Mouse (Mus musculus) ovary, postnatal 36 days (tissue): Measurements from ENCODE around the gene Igsf9.

Experiments
- DNase-seq: peaks from one replicate; pipeline ENCODE4 v3.0.0; 2022; ENCODE audit warnings: low spot score, mixed read lengths

Igsf9 gene

DNA sequence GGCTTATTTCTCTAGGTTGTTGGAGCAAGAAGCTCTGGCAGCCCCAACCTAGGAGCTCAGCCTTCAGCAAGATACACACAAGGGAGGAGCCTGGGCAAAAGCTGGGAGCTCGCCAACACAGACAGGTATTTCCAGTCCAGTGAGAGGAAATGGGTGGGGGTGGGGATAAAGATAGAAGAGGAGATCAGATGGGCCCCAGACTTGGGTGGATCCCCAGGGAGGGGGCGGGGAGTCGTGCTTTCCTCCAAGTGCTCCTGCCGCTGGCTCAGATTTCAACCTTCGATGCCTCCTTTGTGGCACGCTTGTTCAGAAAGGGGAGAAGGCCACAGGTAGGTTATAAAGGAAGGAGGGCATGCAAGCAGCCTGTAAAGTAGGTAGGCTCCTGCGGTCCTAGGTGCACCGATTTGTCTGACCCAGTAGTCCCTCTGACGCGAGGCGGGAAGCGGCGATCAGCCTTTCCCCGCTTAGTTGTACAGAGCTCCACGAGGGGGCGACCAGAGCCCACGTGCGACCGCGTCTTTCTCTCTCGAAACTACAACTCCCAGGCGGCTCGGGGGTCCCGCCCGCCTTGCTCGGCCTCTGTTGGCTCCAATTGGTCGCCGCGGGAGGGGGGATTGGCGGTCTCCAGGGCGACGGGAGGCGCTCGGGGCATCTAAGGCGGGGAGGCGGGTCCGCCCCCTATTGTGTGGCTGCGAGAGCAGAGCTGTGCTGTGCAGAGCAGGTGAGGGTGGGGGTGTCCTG is at the start of gene Igsf9:
Igsf9 (plus strand) TSS at position 249 of the 741 bp plus-strand sequence.
- DNase-seq = peak; percentile 91

DNA sequence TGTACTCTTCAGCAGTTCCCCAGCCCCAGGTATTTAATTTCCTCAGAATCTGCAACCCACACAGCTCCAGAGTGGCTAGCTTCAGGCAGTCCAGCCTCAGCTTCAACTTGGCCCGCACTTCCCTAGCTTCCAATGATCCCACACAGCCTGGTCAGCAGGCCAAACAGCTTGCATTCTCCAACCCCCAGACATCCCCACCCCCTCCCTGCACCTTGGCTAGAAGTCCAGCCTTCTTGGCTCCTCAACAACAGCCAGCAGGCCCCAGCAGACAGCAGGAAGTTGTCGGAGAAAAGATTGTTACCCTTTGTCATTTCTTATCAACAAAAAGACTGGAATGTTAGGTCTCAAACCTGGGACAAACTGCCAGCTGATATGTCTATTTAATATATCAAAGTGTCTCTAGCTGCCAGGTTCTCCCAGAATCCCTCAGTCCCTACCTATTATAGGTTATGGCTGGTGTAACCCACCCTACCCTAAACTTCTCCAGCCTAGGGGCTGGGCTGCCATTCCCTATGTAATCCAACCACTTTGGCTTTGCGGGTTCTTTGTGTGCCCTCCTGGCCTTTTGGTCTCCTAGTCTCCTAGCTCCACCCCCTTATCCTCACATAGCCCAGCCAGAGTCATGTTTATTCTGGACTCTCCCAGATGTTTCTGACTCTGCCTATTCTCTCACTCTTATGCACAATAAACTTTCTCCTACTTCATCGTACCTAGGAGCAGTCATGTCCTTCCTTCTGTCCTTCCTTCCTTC is 49.6 kb upstream of the Igsf9 start:
- peak; percentile 30 for DNase-seq

DNA sequence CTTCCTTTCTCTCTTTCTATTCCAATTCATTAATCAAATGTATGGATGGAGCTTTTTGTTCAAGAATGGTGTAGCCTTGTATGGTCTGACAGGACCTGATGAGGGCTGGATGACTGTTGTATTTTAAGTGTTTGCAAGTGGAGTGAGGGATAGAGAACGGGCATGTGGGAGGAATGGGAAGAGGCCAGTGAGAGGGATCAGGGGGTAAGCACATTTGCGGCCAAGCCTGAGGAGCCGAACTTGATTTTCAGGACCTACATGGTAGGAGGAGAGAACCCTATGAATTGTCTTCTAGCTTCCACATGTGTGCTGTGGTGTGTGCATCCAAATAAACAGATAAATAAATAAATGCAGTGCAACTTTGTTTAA is 49.0 kb upstream of the Igsf9 start:
- no peak for DNase-seq

DNA sequence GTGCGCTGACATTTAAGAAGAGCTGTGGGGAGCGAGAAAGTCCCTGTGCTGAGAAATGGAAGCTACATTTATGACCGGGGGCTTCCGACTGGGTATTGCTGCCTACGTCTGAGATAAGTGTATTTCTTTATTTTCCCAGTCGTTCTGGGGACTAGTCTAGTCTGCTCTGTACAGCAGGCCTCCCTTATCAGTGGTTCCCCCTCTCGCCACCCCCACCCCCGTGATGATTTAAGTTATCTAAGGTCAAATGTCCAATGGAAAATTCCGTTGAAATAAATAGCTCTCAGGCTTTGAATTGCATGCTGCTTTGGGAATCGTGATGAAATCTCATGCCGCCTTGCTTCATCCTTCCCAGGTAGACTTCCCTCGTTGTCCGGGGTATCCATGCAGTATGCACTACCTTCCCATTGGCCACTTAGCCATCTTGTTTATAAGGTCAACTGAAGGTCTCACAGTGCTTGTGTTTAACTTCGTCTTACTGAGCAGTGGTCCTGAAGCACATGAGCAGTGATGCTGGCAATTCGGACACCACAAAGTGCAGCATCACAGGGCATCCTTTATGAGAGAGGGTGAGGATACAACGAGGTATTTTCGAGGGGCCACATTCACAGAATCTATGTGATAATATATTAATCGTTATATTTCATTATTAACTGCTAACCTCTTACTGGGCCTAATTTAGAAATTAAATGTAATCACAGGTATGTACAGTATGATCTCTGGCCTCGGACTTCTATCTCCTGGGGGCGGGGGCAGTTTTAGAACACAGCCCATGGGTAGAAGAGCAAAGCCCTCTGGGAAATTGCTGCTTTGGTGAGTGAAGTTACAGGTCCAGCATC is 48.4 kb upstream of the Igsf9 start:
- no peak for DNase-seq

DNA sequence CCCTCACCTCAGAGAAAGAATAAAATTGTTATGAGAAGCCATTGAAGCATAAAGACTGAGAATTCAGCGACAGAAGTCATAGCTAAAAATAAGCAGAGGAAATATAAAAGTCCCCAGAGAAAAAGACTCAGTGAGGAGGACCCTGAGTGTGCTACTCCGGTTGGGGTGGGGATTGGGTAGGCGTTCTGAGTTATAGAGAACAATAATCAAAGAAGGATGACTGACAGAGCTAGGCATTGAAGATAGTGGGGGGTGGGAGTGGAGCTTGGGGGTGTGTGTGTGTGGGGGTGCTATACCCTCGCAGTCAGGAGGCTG is 47.8 kb upstream of the Igsf9 start:
- no peak for DNase-seq

DNA sequence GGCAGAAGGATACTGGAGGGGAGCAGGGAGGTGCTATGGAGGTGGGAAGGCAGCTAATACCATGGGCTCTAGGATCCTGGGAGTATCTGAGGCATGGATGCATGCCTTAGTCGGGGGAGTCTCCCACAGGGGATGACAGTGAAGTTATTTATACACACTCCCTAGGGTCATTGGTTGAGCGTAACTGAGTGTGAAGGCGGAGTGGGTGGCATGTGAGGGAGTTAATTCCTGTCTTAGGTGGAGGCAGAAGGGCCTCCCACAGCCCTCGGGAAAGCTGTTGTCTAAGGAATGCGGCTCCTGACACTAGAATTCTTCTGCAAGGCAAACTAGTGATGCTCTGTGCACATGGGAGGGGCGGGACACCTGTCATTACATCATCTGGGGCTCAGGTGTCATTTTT is 44.8 kb upstream of the Igsf9 start:
- DNase-seq = no peak

DNA sequence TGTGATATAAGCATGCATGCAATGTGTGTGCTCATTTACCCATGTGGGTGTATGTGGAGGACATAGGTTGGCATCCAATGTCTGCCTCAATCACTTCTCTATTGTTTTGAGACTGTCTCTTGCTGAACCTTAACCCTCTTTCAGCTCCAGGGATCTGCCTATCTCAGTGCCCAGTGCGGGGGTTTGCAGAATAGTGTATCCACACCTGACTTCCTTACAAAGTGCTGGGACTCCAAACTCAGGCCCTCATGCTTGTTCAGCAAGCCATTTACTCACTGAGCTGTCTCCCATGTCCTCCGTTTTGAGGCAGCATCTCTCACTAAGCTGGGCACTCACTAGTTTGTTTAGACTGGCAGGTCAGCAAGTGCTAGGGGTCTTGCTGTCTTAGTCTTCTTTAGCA is 43.0 kb upstream of the Igsf9 start:
- no peak for DNase-seq

DNA sequence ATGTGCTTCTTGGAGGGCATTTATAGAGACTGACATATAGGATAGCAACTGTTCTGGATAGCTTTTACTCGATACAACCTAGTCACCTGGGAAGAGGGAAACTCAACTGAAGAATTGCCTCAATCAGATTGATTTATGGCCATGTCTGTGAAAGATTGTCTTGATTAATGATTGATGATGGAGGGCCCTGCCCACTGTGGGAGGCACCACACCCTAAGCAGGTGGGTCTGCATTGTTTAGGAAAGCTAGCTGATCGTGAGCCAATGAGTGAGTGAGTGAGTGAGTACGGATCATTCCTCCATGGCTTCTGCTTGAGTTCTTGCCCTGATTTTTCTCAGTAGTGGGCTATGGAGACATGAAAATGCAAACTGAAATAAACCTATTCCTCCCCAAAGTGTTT is 41.1 kb upstream of the Igsf9 start:
- no peak for DNase-seq

DNA sequence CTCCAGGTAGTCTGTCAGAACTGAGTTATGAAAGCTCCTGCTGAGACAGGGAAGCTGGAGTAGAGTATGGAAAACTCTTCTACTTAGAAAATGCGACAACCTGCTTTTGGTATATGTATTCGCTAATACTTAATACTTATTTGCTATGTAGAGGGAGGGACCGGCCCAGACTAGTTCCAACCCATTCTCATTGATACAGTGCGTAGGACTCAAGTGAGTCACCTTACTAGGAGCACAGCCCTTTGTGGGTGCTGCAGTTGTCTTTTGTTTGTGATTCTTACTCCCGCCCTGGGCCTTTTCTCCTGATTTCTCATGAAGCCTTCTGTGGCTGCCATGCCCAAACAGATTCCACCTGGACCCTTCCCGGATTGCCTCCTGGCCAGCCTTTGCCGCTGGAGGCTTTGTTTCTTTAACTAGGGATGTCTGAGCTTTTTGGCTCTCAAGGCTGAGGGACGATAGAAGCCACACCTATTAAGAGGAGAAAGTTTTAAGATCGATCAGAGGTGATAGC is 39.6 kb upstream of the Igsf9 start:
- DNase-seq = no peak

DNA sequence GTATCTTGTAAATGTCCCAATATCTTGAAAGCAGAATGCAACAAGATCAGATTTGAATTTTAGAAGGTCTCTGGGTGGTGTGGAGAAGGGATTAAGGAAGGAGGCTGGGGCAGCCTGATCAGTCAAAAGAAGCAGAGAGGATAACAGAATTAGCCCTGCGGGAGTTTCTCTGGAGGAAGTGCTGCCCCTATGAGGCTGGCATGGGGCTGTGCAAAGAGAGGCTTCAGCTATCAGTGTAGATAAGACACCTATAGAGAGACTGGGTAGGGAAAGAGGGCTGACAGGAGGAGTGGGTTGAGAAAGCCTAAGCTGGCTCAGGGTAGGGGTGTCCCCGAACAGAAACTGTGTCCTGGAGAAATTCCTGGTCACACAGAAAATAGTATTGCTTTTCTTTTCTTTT is 31.4 kb upstream of the Igsf9 start:
- DNase-seq = no peak

DNA sequence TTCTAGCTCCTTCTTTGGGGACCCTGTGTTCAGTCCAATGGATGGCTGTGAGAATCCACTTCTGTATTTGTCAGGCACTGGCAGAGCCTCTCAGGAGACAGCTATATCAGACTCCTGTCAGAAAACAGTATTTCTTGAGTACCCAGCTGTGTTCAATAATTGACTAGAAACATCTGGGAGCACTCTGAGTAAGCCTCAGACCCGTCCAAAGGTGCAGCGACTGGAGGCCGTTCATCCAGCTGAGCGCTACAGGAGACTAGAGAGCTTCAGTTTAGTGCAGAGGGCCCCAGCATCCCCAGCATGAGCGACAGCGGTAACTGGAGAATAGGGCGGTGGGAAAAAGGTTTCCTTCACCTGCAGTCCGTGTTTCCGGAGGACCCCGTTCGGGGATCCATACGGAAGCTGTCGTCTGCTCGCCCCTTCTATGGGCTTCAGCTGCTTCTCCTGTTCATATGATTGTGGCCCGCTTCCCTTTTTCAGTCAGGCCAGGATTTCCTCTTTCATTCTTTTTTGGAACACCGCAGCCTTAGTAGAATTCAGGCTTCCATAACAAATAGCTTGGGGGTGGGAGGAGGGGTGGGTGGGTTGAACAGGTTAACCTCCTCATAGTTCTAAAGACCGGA is 30.6 kb upstream of the Igsf9 start:
- no peak for DNase-seq

DNA sequence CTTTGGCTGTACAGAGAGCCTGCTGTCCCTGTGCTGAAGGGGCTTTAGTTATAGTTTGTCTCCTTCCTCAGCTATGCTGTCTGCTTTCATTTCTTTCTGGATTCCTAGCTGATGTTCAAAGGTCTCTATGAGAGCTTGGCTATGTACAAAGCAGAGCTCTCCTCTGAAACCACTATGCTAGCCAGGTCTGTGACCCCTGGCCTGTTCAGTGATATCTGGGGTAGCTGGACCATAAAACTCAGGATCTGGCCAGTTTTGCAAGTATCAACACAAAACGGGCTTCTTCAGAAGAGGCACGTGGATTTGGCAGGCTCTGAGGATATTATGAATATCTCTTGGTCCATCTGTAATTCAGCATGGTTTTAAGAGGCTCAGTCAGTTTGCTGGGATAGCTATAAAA is 28.7 kb upstream of the Igsf9 start:
- no peak for DNase-seq

DNA sequence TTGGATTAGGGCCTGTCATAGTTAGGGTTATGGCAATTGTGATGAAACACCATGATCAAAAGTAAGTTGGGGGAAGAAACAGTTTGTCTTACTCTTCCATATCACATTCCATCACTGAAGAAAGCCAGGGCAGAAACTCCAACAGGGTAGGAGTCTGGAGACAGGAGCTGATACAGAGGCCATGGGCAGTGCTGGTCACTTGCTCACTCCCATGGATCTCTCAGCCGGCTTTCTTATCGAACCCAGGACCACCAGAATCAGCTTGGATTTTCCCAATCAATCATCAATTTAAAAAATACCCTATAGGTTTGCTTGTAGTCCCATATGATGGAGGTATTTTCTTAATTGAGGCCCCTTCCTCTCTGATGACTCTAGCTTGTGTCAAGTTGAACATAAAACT is 27.8 kb upstream of the Igsf9 start:
- no peak for DNase-seq

DNA sequence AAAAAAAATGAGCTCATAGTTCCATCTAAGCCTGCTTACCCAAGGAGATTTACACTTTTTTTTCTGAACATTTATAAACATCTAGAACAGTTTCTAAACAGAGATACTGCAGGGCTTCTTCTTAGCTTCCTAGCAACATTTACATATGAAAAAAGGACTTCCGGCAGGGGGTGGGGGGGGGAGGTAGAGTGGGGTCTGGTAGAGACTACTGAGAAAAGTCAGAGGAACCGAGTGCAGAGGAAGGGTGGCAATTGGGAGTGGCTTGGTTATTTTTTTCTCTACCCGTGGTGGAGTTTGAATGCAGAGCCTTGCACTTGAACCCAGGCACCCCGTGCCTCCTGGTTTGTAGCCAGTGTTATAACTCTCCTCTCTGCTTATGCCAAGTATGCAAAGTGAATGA is 26.2 kb upstream of the Igsf9 start:
- DNase-seq = no peak

DNA sequence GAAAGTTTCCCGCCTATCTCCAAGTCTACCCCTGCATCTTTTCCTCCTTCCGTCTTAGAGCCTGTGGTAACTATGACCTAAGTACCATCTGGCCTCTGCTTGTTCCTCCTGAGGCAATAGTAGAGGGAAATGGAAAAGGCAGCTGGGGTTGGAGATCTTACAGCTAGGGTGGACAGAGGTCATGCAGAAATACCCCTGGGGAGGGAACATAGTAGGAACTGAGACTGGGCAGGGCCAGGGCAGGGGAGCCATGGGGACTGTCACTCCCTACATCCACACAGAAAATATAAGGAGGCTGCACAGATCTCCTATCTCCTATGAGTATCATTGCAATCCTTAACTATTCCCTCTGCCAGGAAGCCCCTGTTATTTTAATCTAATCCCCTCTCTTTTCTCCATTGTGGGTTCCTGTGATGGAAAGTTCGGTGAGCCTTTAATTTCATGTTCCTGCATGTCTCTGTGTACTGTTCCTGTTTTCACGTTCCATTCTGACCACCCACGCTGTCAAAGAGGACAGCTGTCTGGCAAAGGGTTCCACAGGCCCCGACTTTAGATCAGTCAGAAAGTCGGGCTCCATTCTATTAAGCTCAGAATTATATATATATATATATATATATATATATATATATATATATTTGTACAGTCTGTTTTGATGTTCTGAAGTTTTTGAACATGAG is 25.4 kb upstream of the Igsf9 start:
- DNase-seq = no peak

DNA sequence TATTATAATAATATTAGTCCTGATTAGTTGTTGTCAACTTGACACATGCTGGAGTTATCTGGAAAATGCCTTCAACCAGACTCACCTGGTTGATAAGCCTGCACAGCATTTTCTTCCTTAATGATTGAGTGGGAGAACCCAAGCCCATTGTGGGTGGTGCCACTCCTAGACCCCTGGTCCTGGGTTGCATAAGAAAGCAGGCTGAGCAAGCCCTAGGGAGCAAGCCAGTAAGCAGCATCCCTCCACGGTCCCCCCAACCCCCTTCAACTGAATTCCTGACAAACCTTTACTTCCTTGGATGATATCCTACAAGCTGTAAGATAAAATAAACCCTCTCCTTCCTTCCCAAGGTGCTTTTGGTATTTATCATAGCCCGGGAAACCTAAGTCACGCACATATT is 24.4 kb upstream of the Igsf9 start:
- no peak for DNase-seq

DNA sequence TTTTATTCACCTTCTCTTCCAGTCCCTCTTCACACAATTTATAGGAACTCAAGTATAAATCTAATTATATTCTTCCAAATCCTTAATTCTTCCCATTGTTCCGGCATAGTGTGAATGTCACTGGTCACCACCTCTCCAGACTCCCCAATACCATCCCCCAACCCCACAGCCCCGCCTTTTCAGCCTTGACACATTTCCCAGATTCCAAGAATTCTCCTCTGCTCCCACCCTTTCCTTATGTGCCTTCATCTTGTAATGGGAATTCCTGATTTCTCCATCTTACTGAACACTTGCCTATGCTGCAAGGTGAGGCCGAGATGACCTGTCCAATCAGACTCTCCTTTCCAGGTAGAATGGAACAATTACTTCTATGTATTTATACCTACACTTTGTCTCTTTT is 23.5 kb upstream of the Igsf9 start:
- no peak for DNase-seq

DNA sequence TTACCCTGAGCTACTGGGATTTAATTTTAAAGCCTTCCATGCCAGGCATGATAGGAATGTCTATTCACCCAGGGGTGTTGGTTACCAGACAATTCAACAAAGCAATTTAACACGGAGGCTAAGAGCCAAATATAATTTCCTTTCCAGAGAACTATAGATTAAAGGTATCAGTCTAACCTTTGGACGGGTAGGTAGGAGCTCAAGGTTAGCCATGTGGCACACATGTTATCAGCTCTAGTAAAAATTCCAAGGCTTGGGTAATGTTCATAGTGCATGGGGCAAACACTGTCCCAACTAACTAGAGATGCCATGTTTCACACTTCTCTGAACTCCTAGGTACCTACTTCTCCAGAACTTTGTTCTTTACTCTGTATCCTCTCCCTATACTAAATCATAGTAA is 20.0 kb upstream of the Igsf9 start:
- DNase-seq = no peak

DNA sequence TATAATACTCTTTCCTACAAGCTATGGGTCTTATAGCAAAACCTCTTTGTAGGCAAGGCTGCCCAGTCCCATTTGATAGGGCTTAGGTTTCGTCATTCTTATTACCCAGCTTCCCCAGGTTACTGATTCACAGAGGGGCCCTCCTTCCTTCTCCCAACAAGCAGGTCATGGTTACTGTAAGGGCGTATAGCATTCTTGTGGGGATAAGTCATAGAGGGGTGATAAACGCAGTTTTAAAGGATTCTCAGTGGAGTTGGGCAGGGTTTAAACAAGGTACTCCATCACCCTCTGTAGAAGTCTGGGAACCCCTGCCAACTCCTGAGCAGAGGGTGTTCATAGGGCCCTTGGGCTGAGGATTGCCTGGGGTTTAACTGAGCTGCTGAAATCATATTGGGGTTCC is 19.1 kb upstream of the Igsf9 start:
- DNase-seq = no peak

DNA sequence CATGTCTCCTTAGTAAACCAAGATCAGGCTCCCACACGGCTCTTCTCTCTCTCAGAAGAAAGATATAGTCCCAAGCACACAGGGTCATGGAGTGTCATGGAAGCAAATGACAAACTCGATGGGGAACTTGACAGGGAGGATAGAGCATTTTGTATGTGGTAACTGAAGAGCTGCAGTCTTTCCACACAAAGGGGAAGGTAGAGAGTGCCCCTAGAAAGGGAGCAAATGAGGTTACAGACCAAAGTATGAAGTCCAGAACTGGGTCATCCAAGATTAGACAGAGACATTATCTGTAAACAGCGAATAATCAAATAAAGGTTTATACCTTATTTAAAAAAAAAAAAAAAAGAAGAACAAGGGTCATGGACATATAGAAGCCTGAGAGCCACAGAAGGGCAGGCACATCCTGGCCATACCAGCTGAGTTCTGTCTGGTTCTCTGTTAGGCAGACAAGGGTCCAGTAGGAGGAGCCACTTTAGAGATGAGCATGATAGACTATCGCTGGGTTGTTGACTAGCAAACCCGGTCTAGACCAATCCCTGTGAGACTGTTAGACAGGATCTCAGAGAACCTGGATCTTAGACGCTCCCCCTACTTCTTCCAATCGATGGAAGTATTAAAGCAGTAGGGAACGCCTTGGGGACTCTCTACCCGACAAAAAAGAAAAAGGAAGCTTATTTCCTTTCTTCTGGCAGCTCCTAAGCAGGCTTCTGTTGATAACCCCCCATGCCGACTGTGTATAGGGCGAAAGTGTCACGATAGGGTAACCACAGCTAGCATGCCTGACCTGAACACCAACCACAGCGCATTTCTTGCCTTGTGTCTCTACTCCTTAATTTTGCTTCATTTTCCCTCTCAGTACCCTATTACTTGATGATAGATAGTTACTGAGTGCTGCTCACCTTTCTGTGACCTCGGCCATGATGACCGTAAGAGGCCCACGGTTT is 17.9 kb upstream of the Igsf9 start:
- no peak for DNase-seq
